Mouse (Mus musculus) spleen, embryonic (tissue): ENCODE measurements around the gene Il3.

ENCODE experiments used
- CTCF ChIA-PET: fragments of 350-600 bp; sonication (Branson Sonifier 250); formaldehyde crosslinking; loops from one replicate; lab custom pipeline; 2022; lab: Charles Lee

Il3 gene

DNA sequence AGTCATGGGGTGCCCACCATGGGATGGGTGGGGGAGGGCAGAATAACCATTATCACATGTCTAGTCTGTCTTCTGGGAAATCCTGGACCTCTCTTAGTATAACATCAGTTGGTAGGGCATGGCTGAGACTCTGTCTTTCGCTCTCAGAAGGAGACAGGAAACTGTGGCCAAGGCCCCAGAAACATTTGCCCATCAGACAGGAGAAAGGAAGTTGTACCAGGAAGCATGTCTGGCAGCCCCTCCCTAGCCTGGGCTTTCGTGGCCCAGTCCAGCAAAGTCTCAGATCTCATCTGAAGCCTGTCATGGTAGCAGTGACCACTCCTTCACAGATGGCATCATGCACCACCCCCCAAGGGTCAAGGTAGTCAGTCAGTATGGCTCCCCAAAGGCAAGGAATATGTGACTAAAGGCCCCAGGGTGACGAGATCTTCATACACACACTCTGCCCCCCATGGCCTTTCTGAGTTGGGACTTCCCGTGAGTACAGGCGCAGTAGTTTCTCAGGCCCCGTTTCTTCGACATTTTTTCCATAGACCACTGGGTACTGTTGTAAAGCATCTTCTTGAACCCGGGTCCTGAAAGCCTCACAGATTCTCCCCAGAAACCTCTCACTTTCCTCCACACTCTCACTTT, 20.9 kb upstream of the Il3 start:
- CTCF ChIA-PET: no interaction called here

DNA sequence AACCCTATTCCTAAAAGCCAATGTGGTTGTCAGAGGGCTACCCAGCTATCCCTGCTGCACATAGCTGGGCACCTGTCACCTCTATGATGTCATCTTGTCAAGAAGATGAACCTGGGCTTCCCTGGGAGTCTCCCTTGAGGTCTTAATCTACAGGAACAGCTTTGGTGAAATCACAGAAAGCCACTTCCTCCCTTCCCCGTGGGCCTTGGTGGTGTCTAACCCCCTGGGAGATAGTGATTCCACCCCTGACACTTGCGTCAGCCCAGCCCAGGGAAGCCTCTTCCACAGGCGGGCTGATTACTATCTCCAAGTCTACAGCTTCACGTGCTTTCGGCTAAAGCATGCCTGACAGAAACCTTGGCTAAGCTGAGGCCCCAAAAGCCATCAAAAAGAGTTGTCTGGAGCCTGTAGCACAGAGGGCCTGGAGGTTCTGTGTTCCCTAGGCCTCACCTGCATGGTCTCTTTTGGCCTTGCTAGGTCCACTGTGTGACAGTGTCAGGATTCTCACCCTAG, 4.4 kb upstream of the Il3 start:
- CTCF ChIA-PET: no interaction called here

GRCm38 (mm10) chr11:54269191-54269896, 2.3 kb upstream of the Il3 start:
- CTCF ChIA-PET: interaction anchor here (0.7 kb wide), 1 partner anchor 366 kb away, joined by 3 read pairs; no protein-coding TSS in a partner anchor

DNA sequence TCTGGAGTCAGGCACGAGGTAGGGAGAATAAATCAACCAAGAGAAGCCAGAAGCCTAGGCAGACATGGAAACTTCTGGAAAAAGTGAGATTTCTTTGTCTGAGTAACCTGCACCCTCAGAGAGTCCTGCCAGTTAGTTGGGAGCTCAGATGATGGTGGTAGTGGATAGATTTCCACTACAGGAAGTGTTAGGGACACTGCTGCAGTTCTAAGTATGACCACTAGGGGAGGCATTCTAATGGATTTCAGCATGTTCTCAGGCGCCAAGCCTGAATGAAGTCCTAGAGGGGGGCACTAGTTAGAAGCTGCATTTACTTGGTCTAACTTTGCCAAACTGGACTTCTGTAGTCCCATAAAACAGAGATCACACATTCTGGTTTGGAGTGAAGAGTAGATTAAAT, 2.5 kb downstream of the Il3 start:
- CTCF ChIA-PET: interaction anchor here (0.6 kb wide), 2 partner anchors 18 to 38 kb away, joined by 3 read pairs; no protein-coding TSS in a partner anchor

DNA sequence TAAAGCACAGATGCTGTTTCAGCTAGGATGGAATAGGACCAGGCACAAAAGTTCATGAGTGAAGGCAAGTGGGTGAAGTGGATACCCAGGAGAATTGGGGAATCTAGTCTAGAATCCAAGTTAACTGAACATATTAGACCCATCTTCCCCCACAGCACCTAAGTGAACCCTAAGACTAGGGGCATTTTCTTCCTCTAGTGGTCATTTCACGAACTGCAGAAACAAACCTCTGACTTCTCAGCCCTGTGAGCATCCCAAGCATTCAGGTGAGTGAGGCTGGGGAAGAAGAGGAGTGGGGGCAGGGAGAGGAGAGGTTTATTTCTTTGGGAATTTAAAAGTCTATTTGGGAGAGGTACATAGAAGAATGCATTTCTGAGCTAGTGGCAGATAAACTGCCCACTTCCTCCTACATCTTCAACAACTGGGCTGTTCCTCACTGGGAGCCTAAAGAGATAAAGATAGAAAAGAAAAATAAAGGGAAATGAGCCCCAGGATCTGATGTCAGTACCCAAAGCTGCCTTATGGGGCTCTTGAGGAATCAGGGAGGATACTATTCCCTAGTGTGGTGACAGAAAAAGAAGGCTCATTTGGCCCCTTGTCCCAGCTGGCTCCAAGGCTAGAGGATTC, 3.6 kb downstream of the Il3 start:
- CTCF ChIA-PET: no interaction called here

DNA sequence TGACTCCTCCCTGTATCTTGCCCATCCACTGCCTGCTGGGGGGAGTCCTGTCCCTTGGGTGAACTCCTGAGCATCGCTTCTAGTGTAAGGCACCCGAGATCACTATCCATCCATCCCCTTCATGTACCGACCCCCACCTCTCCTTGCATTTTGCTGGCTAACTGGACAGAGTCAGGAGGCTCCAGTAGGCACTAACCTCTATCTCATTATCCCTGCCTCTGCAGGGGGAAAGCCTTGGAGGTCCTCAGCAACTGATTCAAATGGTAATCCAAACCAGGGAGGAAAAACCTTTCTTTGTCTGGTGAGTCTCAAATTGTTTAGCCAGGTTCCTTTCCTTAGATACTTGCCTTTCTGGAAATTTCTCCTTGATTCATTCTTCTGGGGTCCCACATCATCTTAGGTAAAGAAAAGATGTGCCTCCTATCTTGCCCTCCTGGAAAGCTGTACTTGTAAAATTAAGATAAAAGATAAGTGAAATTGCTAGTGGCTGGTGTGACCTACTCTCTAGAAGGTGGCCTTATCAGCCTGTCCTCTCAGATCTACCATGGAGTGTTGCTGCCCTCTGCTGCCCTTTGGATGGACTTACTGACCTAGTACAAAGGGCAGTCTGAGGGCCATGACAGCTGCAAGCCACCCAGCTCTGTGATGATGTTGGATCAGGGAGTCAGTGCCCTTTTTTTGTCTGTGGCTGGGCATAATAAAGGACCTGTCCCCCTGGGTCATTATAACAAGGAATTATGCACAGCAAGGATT, 10.3 kb downstream of the Il3 start:
- CTCF ChIA-PET: interaction anchor here (0.7 kb wide), 2 partner anchors 113 to 201 kb away, joined by 4 to 7 read pairs; no protein-coding TSS in a partner anchor

DNA sequence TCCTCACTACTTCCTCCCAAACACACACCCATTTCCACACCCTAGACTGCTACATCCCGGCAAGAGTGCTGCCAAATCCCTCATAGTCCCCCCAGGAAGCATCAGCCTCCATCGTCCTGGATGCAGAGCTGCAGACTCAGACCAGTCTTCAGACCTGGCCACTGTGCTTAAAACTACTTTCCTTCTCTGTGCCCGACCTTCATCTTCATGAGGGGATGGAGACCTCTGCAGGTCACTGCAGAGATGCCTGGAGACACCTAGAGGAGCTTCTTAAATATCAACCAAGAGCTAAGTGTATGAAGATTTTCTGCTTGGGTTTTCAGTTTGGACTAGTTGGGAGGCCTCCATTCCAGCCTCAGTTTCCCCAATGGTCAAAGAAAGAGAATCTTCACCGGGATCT, 13.0 kb downstream of the Il3 start:
- CTCF ChIA-PET: interaction anchor here (0.6 to 0.7 kb wide), 2 partner anchors 16 to 107 kb away, joined by 3 read pairs; no protein-coding TSS in a partner anchor

- CTCF ChIA-PET: no interaction called here
These were observed 16.5 kb downstream of the Il3 start for GRCm38 (mm10) chr11:54250575-54250974.

- CTCF ChIA-PET: no interaction called here
These were observed 17.3 kb downstream of the Il3 start for GRCm38 (mm10) chr11:54249748-54250147.

DNA sequence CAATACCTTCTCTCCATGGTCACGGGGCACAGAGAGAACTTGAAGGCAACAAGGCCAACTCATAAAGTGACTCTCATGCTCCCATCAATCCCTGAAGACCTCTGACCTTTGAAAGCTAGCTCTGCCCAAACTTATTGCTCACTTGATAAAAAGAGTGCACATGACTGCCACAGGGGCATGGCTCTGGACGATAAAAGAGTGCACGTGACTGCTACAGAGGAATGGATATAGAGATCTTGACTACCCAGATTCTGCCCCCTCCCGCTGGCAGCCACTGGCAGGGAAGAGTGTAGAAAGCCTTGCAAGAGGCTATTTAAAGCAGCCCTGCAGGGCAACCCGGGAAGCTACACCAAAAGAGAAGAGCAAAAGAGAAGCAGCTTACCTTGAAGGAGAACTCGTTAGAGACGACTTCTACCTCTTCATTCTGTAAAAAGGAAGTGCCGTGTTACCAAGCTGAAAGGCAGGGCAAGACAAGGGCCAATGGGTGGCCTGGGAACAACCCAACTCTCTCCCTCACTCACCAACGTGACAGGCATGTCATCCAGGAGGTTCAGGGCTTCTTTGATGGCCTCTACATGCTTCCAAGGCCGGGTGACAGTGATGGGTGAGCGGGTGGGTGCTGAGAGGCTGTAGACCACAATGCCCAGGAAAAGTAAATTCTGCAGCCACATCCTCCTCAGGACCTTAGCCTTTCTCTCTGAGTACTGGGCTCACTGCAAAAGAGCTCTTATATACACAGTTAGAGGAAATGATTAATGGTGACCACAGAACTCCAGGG, 17.9 kb downstream of the Il3 start, which contains the start of gene Csf2:
Csf2 (minus strand) TSS at position 728 of the 778 bp plus-strand sequence.
- CTCF ChIA-PET: interaction anchor here (0.5 kb wide), 1 partner anchor 70 kb away, joined by 5 read pairs; no protein-coding TSS in a partner anchor

DNA sequence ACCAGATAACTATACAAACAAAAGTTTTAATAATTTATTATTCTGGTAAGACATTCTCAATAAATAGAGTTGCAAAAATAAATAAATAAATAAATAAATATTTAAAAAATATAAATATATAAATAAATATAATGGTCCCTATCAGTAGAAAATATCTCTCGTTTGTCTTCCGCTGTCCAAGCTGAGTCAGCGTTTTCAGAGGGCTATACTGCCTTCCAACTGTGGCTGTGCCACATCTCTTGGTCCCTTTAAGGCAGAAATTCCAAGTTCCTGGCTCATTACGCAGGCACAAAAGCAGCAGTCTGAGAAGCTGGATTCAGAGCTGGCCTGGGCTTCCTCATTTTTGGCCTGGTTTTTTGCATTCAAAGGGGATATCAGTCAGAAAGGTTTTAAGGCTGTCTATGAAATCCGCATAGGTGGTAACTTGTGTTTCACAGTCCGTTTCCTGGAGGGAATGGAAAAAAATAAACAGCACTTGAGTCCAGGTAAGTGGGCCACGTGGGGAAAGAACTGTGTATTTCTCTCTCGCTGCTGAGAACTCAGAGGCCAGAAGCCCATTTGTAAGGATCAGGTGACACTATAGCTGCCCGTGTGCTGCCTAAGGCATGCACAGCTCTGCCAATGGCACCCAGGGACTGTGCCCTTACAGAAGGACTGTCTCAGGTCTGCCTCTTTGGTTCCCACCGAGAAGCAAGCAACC, 19.7 kb downstream of the Il3 start:
- CTCF ChIA-PET: no interaction called here

- CTCF ChIA-PET: no interaction called here
These were observed 22.6 kb downstream of the Il3 start for GRCm38 (mm10) chr11:54244465-54244864.

DNA sequence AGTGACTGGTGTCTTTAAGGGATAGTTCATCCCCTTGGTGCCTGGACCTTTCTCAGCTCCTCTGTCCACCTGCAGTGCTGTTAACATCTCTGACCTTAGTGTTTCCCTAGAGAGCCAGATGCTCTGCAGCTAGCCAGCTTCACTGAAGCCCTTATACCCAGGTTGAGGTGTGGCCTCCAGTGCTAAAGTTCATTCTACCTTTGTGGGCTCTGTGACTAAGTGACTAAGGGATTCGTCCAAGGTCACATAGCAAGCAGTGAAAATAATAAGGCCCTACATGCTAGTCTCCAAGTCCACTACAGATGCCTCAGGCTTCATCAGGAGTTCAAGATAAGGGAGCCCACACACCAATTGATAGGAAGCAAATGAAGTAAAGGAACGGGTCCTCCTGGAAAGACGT, 24.6 kb downstream of the Il3 start:
- CTCF ChIA-PET: no interaction called here

DNA sequence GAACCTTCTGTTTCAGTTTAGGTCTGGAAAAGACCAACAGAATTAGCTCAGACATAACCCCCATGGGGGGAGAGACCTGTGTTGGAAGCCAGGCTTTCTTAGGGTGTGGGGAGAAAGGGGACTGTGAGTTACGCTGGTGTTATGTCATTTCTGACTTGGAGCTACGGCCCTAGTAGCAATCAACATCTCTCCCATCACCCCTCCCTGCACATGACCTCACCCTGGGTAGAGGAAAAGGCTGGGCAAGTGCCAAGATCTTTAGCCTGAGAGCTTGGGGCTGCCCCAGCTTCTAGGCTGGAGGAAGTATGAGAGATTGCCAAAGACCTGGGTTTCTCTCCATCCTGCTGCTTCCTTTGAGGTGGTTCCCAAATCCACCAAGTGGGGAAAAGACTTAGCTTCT, 30.1 kb downstream of the Il3 start:
- CTCF ChIA-PET: no interaction called here

DNA sequence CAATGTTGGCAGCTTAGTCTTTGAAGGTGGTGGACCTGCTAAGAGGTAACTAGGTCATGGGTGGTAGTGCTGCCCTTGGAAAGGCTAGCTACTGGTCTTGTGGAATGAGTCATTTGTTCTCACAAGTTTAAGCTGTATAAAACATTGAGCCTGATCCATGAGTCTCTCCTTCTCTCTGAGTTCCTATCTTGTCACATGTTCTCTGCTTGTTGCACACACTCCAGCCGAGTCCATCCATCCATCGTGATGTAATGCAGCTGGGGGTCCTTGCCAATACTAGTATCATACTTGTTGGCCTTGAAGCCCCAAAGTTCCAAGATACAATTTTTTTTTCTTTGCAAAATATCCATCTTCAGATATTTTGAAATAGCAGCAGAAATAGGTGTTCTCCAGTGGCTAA, 39.6 kb downstream of the Il3 start:
- CTCF ChIA-PET: no interaction called here

DNA sequence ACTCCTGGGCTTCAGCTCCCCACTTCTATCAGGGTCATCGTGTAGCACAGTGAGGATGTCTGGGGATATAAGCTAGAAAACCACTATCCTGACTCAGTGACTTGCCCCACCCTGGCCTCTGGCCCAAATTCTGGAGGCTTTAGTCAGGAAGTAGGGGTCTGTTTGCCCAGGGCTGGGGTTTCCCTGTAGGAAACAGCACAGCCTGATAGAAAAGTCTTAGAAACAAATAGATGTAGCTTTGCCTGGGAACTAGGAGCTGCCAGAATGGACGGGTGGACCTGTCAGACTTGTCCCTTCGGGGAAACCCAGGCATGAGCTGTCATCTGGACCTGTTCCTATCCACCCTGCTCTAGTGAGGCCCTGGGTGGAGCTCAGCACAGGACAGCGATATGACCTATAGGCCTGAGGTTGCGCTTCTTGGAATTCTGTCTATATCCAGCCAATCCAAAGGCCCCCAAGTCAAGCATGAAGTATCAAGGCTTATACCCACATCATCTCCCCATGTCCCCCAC, 42.5 kb downstream of the Il3 start:
- CTCF ChIA-PET: interaction anchor here (0.7 kb wide), 1 partner anchor 17 kb away, joined by 3 read pairs; no protein-coding TSS in a partner anchor

GRCm38 (mm10) chr11:54223637-54224474, 43.2 kb downstream of the Il3 start:
- CTCF ChIA-PET: no interaction called here

DNA sequence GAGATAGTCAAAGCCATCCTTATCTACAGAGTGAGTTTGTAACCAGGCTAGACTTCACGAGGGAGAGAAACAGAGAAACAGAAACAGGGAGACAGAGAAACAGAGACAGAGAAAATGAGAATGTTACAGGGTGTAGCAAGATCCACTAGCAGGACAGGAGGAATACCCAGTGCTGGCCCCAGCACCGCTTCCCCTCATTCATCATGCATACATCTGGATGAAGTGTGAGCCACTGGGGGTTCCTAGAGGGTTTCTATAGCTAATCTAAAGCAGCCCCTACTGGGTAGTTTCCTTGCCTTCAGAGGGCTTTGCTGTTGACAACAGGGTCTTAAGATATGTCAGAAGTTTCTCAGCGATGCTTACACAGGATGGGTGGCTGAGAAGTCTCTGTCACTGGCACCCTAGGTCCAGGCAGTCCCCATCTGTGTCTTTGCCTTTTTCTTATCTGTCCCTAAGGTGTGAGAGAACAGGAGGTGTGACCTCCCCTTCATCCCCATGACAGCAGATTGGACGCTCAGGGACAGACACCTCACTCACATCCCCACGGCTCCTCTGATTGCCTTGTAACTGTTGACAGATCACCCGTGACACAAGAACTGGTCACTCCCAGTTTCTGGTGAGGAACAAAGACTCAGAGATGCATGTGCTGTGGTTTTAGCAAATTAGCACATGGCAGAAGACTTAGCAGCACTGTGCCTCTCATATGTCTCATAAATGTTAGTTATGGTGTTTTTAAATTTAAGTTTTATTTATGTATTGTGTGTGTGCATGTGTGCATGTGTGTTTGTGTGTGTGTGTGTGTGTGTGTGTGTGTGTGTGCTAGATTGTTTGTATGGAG, 47.0 kb downstream of the Il3 start:
- CTCF ChIA-PET: no interaction called here
